Mouse (Mus musculus) B cell, adult 62 days (primary cell): ENCODE data around the gene Fam181a. TPM values are rescaled to one million over a fixed set of nuclear protein-coding genes. Genes with fewer than 3 reads are reported as not detected.

Experiments used
- total RNA-seq: library from RNA; stranded (reverse); gene quantifications from 4 replicates; pipeline ENCODE4 v1.2.4, GENCODE M21; 2023

Gene Fam181a
- total RNA-seq = not detected in 4 replicates

GRCm38 (mm10) chr12:103310744-103311267, at the start of gene Fam181a:
TSS of gene Fam181a (plus strand) at chr12:103310975.

GRCm38 (mm10) chr12:103355746-103356414, 45.1 kb downstream of the Fam181a start, which contains the start of gene Asb2:
TSS of gene Asb2 (minus strand) at chr12:103356001.

Other genes with a start within 250 kb of the Fam181a start
- not detected in 4 replicates for gene Prima1, start 68.8 kb upstream of the Fam181a start, total RNA-seq
- 28.5 to 35.0 TPM (median 31.5 TPM) in 4 replicates for gene Asb2, start 45.0 kb downstream of the Fam181a start, total RNA-seq
- gene Otub2, start 77.7 kb downstream of the Fam181a start, total RNA-seq = 3.7 to 5.3 TPM (median 4.7 TPM) in 4 replicates
- 8.5 to 14.3 TPM (median 11.7 TPM) in 4 replicates for gene 9330161L09Rik, start 96.8 kb downstream of the Fam181a start, total RNA-seq
- 231 to 248 TPM (median 240 TPM) in 4 replicates for gene Ddx24, start 114.9 kb downstream of the Fam181a start, total RNA-seq
- gene Ifi27, start 123.2 kb downstream of the Fam181a start, total RNA-seq = 88.0 to 102 TPM (median 92.5 TPM) in 4 replicates
- 160 to 191 TPM (median 168 TPM) in 4 replicates for gene Ifi27l2a, start 132.7 kb downstream of the Fam181a start, total RNA-seq
- not detected in 4 replicates for gene Ifi27l2b, start 146.2 kb downstream of the Fam181a start, total RNA-seq
- not detected in 4 replicates for gene Ppp4r4, start 221.3 kb downstream of the Fam181a start, total RNA-seq